Mouse (Mus musculus) c-Kit-positive CD71-negative TER-119-negative erythroid progenitor cells, embryonic 14.5 days (primary cell): ENCODE results near the gene Pex1.
"Not testable (repeated sequence)": the region's sequence is repeated elsewhere in the genome, so short reads cannot be mapped to it uniquely, and the experiment has no call there.

Experiments
- DNase-seq: peaks from one replicate; pipeline ENCODE4 v3.0.0-alpha.2; 2013; ENCODE audit warnings: low read depth

Gene Pex1

DNA sequence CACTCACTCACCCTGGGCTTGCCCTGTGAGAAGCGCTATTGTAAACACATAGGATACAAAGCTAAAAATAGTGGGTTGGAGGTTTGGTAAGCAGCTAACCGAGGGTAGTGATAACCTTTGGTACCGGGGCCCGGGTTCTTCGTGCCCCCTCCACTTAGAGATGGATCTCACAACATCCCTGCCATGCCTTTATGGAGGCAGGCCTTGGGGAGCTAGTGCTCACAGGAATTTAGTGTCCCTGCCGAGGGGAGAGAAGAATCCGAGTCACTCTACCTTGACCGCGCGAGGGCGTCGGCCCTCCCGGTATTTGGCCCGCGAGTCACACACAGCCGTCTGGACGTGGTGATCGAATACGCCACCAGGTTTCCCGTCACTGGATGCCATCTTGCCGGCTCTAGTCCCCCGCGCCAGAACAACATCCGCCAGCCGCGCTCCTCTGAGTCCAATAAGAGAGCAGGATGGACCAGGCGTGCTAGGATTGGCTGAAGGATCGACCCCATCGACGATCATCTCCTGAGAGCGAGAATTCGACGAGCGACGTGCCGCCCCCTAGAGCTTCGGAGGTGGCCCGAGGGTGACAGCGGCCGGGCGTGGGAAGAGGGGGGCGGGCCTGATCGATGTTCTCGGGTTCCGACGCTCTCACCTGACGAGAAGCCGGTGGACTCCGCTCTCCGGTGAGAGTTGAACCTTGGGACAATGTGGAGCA, at the start of gene Pex1:
Gene Pex1 (plus strand): TSS at position 374 of the 706 bp plus-strand sequence.
- DNase-seq = peak; percentile 95

DNA sequence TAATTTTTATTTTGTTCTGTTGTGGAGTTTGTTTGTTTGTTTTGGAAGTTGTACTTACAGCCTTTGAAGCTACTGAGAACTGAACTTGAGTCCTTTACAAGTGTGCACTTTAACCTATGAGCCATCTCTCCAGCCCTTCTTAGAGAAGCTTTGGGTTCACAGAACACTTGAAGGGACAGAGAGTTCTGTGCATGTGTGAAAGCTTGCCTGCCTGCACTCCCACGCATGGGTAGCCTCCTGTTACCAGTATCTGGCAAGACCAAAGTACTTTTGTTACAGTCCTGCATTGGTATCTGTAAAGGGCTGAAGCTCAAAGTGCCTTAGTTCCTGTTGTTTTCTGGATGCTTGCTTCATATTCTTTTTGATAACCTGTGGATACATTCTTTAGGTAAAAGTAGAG, 49.6 kb upstream of the Pex1 start:
- no peak for DNase-seq

DNA sequence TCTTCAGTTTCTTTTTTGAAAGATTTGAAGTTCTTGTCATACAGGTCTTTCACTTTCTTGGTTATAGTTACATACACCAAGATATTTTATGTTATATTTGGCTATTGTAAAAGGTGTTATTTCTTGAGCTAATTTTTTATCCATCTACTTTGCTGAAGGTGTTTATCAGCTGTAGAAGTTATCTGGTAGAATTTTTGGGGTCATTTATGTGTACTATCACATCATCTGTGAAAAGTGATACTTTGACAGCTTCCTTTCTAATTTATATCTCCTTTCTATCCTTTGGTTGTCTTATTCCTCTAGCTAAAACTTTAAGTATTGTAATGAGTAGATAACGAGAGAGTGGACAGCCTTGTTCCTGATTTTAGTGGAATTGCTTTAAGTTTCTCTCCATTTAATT, 44.4 kb upstream of the Pex1 start:
- no peak for DNase-seq

DNA sequence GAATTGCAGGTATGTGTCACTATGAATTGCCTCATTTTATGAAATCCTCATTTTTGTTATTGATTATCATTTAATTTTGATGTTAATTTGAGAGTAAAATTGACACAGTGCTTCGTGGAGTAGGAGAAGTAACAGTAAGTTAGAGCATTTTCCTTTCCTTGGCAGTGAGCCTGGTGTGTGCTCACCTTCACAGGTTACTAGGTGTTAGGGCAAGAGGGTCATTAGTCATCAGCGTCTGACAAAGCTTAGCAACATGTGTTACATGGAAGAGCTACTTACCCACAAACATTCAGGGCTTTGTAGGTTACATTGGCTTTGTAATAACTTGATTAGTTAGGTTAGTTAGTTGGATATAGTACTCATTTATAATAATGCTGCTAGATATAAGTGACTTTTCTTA, 41.7 kb upstream of the Pex1 start:
- DNase-seq = no peak

DNA sequence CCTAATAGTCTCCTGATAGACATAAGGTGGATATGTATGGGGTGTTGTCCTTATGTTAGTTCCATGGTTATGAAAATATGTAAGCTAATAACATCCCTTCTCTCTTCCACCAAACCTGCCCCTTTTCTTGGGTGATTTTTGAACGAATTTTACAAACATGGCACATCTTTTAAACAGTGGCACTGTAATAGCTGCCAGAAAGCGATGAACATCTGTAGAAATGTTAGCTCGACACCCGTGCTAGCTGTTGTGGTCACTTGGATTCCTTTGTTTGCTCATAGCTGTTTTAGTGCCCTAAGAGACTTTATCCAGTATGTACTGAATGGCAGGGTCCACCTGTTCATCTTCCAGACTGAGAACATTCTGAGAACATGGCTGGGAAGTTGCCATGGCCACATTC, 24.6 kb upstream of the Pex1 start, which contains the start of gene 1700109H08Rik:
Gene 1700109H08Rik (plus strand): TSS at position 301 of the 400 bp plus-strand sequence.
- DNase-seq = no peak

DNA sequence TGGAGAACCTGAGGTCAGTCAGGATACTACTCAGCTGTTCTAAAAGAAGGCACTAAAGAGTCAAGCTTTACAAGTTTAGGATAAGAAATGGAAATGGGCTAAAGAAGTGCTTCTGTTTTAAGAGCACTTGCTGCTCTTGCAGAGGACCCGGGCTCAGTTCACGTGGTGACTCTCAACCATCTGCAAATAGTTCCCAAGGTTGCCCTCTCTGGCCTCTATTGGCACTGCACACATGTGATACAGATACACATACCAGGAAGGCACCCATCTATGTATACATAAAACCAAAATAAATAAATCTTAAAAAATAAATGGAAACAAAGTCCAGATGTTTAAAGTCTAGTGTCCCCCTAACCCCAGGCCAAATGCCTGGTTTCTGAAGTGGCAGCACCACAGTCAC, 21.0 kb upstream of the Pex1 start:
- no peak for DNase-seq

DNA sequence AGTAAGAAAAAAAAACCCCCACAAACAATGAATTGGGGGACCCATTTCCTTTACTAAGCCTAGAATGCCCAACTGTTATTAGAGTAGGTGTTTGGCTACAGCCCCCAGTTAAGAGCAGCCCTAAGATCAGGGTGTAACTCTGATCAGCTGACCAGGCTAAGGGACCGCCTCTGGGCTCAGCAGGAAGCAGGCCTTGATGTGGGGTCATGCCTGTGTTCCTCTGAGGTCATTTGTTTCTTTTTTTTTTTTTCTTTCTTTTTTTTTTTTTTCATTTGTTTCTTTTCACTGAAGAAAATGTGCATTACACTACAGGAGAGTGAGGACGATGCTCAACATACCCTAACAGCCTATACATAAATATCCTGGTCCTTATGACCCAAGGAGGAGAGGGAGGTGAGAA, 17.9 kb upstream of the Pex1 start:
- no peak for DNase-seq

DNA sequence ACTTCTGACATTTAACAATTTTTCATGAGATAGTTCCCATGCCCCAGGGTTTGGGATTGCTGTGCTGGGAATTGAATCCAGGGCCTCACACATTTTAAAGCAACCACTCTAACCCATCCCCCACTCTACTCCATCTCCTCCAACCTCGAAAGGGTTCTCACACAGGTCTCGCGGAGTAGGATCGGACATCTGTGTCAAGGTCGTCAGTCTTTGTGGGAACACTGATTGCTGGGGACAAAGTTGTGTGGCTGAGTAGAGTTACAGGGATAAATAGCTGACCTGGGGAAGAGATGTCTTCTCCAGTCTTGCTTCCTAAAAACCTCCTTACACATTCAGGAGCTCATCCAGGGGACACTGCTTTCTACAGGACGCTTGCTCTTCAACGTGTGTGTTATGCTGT, 16.8 kb upstream of the Pex1 start:
- DNase-seq = no peak

DNA sequence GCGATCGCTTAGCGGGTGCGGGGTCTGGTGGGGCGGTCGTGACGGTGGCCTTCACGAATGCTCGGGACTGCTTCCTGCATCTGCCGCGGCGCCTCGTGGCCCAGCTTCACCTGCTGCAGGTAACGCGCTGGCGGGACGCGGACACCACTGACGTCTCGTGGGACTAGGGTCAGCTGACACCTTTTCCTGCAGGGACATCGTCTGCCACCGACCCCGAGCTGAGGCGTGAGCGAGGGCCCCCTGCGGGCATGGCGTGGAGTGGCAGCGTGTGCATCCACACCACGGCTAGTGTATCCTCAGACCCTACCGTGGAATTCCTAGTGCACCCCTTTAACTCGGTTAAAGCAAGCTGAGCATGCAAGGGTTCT, 517 bp downstream of the Pex1 start, which contains the start of gene Rbm48:
Gene Rbm48 (minus strand): TSS at position 187 of the 368 bp plus-strand sequence.
- DNase-seq = peak; percentile 58

GRCm38 (mm10) chr5:3597171-3597570, 1.3 kb downstream of the Pex1 start:
- DNase-seq = no peak

- no peak for DNase-seq
Observed at GRCm38 (mm10) chr5:3598766-3599165, 2.9 kb downstream of the Pex1 start.

DNA sequence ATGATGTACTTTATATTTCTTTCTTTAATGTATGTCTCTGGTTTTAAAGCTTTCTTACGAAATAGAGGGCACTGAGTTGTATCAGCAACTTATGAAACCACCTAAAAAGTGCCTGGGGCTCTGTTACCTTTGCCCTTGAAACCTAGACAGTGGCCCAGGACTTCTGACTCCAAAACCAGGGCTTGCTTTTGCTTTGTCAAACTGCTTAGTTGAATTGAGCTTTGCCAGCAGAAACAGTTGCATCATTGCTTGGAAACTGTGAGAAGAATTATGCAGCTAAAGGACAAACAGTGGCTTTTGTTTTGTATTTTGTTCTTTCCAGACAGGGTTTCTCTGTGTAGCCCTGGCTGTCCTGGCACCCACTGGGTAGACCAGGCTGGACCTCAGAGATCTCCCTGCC, 4.4 kb downstream of the Pex1 start:
- DNase-seq = no peak

DNA sequence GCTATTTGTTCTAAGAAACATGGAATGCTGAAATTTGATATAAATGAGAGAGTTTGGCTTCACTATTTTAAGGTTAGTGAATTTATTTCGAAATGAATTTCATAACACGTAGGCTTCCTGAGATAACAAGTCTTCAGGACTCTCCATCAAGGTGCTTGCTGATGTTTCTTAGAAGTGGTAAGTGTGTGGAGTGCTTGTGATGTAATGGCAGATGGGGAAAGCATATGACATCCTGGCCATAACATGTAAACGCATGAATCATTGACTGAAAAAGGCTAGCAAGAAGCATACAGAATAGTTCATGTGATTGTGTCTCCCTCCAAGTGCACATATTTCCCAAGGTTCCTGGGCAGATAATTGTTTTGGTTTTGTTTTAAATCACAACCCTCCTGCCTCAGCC, 4.9 kb downstream of the Pex1 start:
- DNase-seq = no peak

DNA sequence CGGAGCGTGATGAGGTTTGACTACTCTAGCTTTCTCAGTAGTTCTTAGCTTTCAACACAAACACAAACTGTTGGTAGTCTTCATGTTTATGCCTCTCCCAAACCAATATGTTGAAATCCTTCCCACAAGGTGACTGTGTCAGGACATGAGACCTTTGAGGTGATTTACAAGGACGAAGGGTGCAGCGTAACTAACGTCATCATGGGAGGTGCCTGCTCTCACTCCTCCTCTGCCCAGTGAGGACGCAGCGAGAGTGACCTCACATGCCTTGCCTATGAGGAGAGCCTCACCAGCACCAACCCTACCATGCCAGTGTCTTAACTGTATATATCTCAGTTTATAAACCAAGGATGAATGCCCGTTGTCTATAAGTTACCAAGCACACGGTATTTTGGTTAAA, 11.2 kb downstream of the Pex1 start:
- no peak for DNase-seq

DNA sequence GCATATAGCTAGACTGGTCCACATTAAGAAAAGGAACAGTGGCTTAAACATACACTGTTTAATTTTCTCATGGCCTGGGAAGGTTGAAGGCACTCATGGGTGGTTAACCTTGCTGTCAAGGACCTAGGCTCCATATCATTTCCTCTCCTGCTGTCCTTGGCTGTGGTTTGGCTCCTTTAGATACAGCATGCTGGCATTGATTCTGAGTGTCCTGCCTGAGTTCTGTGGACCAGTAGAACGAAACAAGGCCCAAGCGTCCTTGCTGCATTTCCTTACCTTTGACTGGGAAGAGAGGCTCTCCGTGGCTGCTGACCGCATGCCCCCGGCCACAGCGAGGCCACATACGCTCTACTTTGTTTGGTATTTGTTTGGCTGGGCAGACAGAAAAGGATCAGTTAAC, 13.4 kb downstream of the Pex1 start:
- no peak for DNase-seq

- not testable (repeated sequence) for DNase-seq
Observed at GRCm38 (mm10) chr5:3611835-3612234, 16.0 kb downstream of the Pex1 start.

DNA sequence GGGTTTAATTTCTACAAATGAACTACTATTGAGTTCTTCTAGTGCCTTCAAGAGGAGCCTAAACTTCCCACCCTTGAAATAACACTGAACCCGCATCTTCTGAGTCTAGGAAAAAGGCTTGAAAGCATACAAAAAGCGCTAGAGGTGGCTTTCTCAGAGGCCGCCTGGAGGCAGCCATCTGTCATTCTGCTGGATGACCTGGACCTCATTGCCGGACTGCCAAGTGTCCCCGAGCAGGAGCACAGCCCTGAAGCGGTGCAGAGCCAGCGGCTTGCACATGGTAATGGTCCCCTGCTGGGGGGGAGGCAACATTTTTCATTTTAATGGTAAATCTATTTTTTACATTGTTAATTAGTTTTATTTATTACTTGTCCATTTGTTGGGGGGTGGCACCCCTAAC, 24.6 kb downstream of the Pex1 start:
- DNase-seq = no peak

- no peak for DNase-seq
Observed at GRCm38 (mm10) chr5:3630055-3630454, 34.2 kb downstream of the Pex1 start.

- DNase-seq = no peak
Observed at GRCm38 (mm10) chr5:3631512-3632271, 35.8 kb downstream of the Pex1 start.

- no peak for DNase-seq
Observed at GRCm38 (mm10) chr5:3632285-3632684, 36.4 kb downstream of the Pex1 start.

- no peak for DNase-seq
Observed at GRCm38 (mm10) chr5:3633315-3633714, 37.4 kb downstream of the Pex1 start.

DNA sequence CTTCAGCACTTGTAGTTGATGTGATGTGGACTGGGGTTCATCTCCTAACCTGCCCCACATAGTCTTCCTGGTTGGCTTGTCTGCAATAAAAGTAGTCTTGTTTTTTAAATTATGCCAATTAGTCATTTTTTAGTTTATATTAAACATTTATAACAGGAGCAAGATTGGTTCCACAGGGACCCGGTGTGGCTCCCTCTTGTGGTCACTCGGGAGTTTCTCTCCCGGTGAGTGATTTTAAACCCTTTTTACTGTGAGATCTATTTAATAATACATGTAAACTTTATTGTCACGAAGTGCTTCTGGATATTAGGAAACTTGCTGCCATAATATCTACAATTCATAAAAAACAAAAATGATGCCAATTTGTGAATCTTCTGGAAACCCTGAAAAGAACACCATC, 38.1 kb downstream of the Pex1 start:
- no peak for DNase-seq

- no peak for DNase-seq
Observed at GRCm38 (mm10) chr5:3635286-3635685, 39.4 kb downstream of the Pex1 start.

- DNase-seq = no peak
Observed at GRCm38 (mm10) chr5:3644621-3645020, 48.8 kb downstream of the Pex1 start.
